Mouse (Mus musculus): Measurements from ENCODE around the gene Svs3b. TPM values are rescaled to one million over a fixed set of nuclear protein-coding genes. Genes with fewer than 3 reads are reported as not detected.
"Not testable (repeated sequence)": the region's sequence is repeated elsewhere in the genome, so short reads cannot be mapped to it uniquely, and the experiment has no call there.

Svs3b gene
- polyA plus RNA-seq (2012; rRNA removed) = 0.69 TPM in 1 of 2 replicates, not detected in the other

GRCm38 (mm10) chr2:164256540-164256939 is at the start of gene Svs3b:
Gene Svs3b, minus strand, starts transcription at chr2:164256640.
- DNase-seq (ENCODE audit: low read depth) = not testable (repeated sequence)

GRCm38 (mm10) chr2:164288968-164289367 is 32.5 kb upstream of the Svs3b start, which contains the start of gene Svs3a:
Gene Svs3a, plus strand, starts transcription at chr2:164289268.
- DNase-seq (ENCODE audit: low read depth) = not testable (repeated sequence)

GRCm38 (mm10) chr2:164278359-164278758 is 21.9 kb upstream of the Svs3b start, which contains the start of gene Svs4:
Gene Svs4, minus strand, starts transcription at chr2:164278459.
- DNase-seq (ENCODE audit: low read depth) = no peak

- DNase-seq (ENCODE audit: low read depth) = no peak
Observed at GRCm38 (mm10) chr2:164238366-164238765, 18.1 kb downstream of the Svs3b start, which contains the start of gene Svs2. Gene Svs2, minus strand, starts transcription at chr2:164238466.

GRCm38 (mm10) chr2:164232671-164233070 is 23.8 kb downstream of the Svs3b start:
- no peak for DNase-seq (ENCODE audit: low read depth)

GRCm38 (mm10) chr2:164228361-164229070 is 27.9 kb downstream of the Svs3b start:
- DNase-seq (ENCODE audit: low read depth) = no peak

GRCm38 (mm10) chr2:164221522-164221921 is 34.9 kb downstream of the Svs3b start, which contains the start of gene Wfdc15b:
Gene Wfdc15b, minus strand, starts transcription at chr2:164221660.
- DNase-seq (ENCODE audit: low read depth) = no peak

- DNase-seq (ENCODE audit: low read depth) = no peak
Observed at GRCm38 (mm10) chr2:164219295-164219694, 37.1 kb downstream of the Svs3b start.

- DNase-seq (ENCODE audit: low read depth) = no peak
Observed at GRCm38 (mm10) chr2:164212711-164213110, 43.7 kb downstream of the Svs3b start.

GRCm38 (mm10) chr2:164210892-164211291 is 45.5 kb downstream of the Svs3b start:
- no peak for DNase-seq (ENCODE audit: low read depth)

GRCm38 (mm10) chr2:164206676-164207075 is 49.8 kb downstream of the Svs3b start:
- no peak for DNase-seq (ENCODE audit: low read depth)

GRCm38 (mm10) chr2:164206011-164206410 is 50.4 kb downstream of the Svs3b start:
- DNase-seq (ENCODE audit: low read depth) = not testable (repeated sequence)

Other genes with a start within 250 kb of the Svs3b start
- gene Pabpc1l, start 231.2 kb downstream of the Svs3b start, polyA plus RNA-seq (2012; rRNA removed) = 24.0 and 36.7 TPM in 2 replicates
- 15.0 and 16.1 TPM in 2 replicates for gene Stk4, start 186.3 kb downstream of the Svs3b start, polyA plus RNA-seq (2012; rRNA removed)
- gene Tomm34, start 185.5 kb downstream of the Svs3b start, polyA plus RNA-seq (2012; rRNA removed) = 46.7 and 59.2 TPM in 2 replicates
- gene Kcns1, start 85.5 kb downstream of the Svs3b start, polyA plus RNA-seq (2012; rRNA removed) = 0.46 and 2.2 TPM in 2 replicates
- 0.07 TPM in 1 of 2 replicates, not detected in the other for gene Wfdc5, start 73.9 kb downstream of the Svs3b start, polyA plus RNA-seq (2012; rRNA removed)
- 0.81 TPM in 1 of 2 replicates, not detected in the other for gene Wfdc12, start 66.0 kb downstream of the Svs3b start, polyA plus RNA-seq (2012; rRNA removed)
- gene Wfdc15a, start 56.5 kb downstream of the Svs3b start, polyA plus RNA-seq (2012; rRNA removed) = 0.63 and 1.6 TPM in 2 replicates
- 420 and 765 TPM in 2 replicates for gene Wfdc15b, start 35.0 kb downstream of the Svs3b start, polyA plus RNA-seq (2012; rRNA removed)
- 4.1 TPM in 1 of 2 replicates, not detected in the other for gene Svs2, start 18.2 kb downstream of the Svs3b start, polyA plus RNA-seq (2012; rRNA removed)
- 15.6 TPM in 1 of 2 replicates, not detected in the other for gene Svs4, start 21.8 kb upstream of the Svs3b start, polyA plus RNA-seq (2012; rRNA removed)
- gene Svs3a, start 32.6 kb upstream of the Svs3b start, polyA plus RNA-seq (2012; rRNA removed) = 3.0 TPM in 1 of 2 replicates, not detected in the other
- 0.27 TPM in 1 of 2 replicates, not detected in the other for gene Svs6, start 60.1 kb upstream of the Svs3b start, polyA plus RNA-seq (2012; rRNA removed)
- 32.6 TPM in 1 of 2 replicates, not detected in the other for gene Svs5, start 76.1 kb upstream of the Svs3b start, polyA plus RNA-seq (2012; rRNA removed)
- gene Slpi, start 132.5 kb upstream of the Svs3b start, polyA plus RNA-seq (2012; rRNA removed) = 73.0 and 86.1 TPM in 2 replicates
- gene Rbpjl, start 146.5 kb upstream of the Svs3b start, polyA plus RNA-seq (2012; rRNA removed) = 0.03 TPM in 2 replicates
- gene Matn4, start 148.5 kb upstream of the Svs3b start, polyA plus RNA-seq (2012; rRNA removed) = 0.88 and 1.4 TPM in 2 replicates
- 18.0 and 19.6 TPM in 2 replicates for gene Sdc4, start 187.2 kb upstream of the Svs3b start, polyA plus RNA-seq (2012; rRNA removed)
- gene Sys1, start 200.3 kb upstream of the Svs3b start, polyA plus RNA-seq (2012; rRNA removed) = 94.8 and 100 TPM in 2 replicates
- 21.8 and 25.0 TPM in 2 replicates for gene Gm20458, start 204.3 kb upstream of the Svs3b start, polyA plus RNA-seq (2012; rRNA removed)
- gene Trp53tg5, start 217.1 kb upstream of the Svs3b start, polyA plus RNA-seq (2012; rRNA removed) = not detected in 2 replicates
- 24.8 and 29.5 TPM in 2 replicates for gene Dbndd2, start 229.5 kb upstream of the Svs3b start, polyA plus RNA-seq (2012; rRNA removed)
- gene Pigt, start 240.9 kb upstream of the Svs3b start, polyA plus RNA-seq (2012; rRNA removed) = 97.9 and 128 TPM in 2 replicates